Mouse (Mus musculus) embryonic facial prominence, embryonic 11.5 days (tissue): ENCODE measurements around the gene Olfr325. TPM values are rescaled to one million over a fixed set of nuclear protein-coding genes. Genes with fewer than 3 reads are reported as not detected.
A peak's percentile ranks its signal among the peaks of the same experiment; 100 is the strongest.
"Not testable (repeated sequence)": the region's sequence is repeated elsewhere in the genome, so short reads cannot be mapped to it uniquely, and the experiment has no call there.

Experiments
- ATAC-seq: fragments of 200-750 bp; cut with Nextera tagmentation; replicated peaks from 2 replicates; pipeline ENCODE4 v1.8.0; 2017; ENCODE audit warnings: low read depth; ENCODE audit not compliant: insufficient number of reproducible peaks, low FRiP score, low TSS enrichment
- DNase-seq: peaks from one replicate; pipeline ENCODE4 v3.0.0-alpha.2; 2015; ENCODE audit warnings: low spot score
- H3K27ac ChIP-seq: fragments of 300-500 bp; sonication (generic); replicated peaks from 2 replicates; pipeline ENCODE4 v1.5.1; 2014; ENCODE audit warnings: mild to moderate bottlenecking, low read depth, low read length, control low read depth
- H3K27me3 ChIP-seq: fragments of 300-500 bp; sonication (generic); 2 replicates; pipeline ENCODE4 v1.6.1; 2014; ENCODE audit warnings: mild to moderate bottlenecking, low read length, moderate library complexity, mixed read lengths; ENCODE audit not compliant: control insufficient read depth, insufficient read depth
- H3K36me3 ChIP-seq: fragments of 300-500 bp; sonication (generic); replicated peaks from 2 replicates; pipeline ENCODE4 v1.6.1; 2014; ENCODE audit warnings: low read depth, mild to moderate bottlenecking, low read length, moderate library complexity, mixed read lengths; ENCODE audit not compliant: control insufficient read depth, insufficient read depth
- H3K4me1 ChIP-seq: fragments of 300-500 bp; sonication (generic); 2 replicates; pipeline ENCODE4 v1.6.1; 2014; ENCODE audit warnings: low read length, mixed read lengths; ENCODE audit not compliant: control insufficient read depth, insufficient read depth
- H3K4me2 ChIP-seq: fragments of 300-500 bp; sonication (generic); 2 replicates; pipeline ENCODE4 v1.6.1; 2014; ENCODE audit warnings: low read depth, mild to moderate bottlenecking, control low read depth, low read length, moderate library complexity
- H3K4me3 ChIP-seq: fragments of 300-500 bp; sonication (generic); 2 replicates; pipeline ENCODE4 v1.5.1; 2014; ENCODE audit warnings: low read depth, low read length, control low read depth
- H3K9ac ChIP-seq: fragments of 300-500 bp; sonication (generic); replicated peaks from 2 replicates; pipeline ENCODE4 v1.6.1; 2014; ENCODE audit warnings: mild to moderate bottlenecking, control low read depth, low read length
- H3K9me3 ChIP-seq: fragments of 300-500 bp; sonication (generic); replicated peaks from 2 replicates; pipeline ENCODE4 v1.6.1; 2016; ENCODE audit warnings: mild to moderate bottlenecking, low read length, inconsistent platforms, mixed read lengths; ENCODE audit not compliant: control insufficient read depth
- WGBS: fragments of 180-500 bp; shearing (Covaris S2); extraction: QIAGEN DNeasy Blood & Tissue Kit; methylation state at CpG from one replicate; pipeline ENCODE4 v1.1.7; 2014; 5-methylcytosine and 5-hydroxymethylcytosine counted together
- polyA plus RNA-seq: library from polyadenylated mRNA; unstranded; fragments of >200 nt; fragmentation: Nextera tagmentation; extraction: Ambion mirVana; gene quantifications from 2 replicates; pipeline ENCODE4 v1.2.1, GENCODE M21; 2014

Gene Olfr325
- not detected in 2 replicates for polyA plus RNA-seq

DNA sequence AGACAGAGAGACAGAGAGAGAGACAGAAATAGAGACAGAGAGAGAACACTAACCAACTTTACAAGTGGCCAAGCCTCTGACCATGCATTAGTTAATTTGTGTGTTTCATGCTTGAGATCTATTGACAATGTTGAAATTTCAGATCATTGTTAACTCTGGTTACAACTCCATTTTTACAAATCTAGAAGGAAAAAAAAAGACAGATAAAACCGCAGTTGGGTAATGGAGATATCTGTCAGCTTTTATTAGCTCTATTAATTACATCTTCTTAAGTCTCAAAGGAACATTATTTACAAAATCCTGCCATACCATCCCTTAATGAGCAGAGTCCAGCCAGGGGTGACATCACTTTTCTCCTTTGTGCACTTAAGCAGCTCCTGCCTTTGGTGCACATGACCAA, at the start of gene Olfr325:
Gene Olfr325 (plus strand): TSS at position 301 of the 400 bp plus-strand sequence.
- no peaks in the 10 kb centered on the region for H3K9me3 ChIP-seq
- no peak for DNase-seq
- no peak within 1 kb of the TSS for H3K4me2 ChIP-seq
- no peaks in the 10 kb centered on the region for H3K36me3 ChIP-seq
- no peaks in the 10 kb centered on the region for H3K4me1 ChIP-seq
- WGBS: 83% methylated on average over 1 of the region's 1 CpGs
- ATAC-seq: no peak
- H3K4me3 ChIP-seq: no peak within 1 kb of the TSS
- H3K27me3 ChIP-seq: no peaks in the 10 kb centered on the region
- H3K9ac ChIP-seq: no peak within 1 kb of the TSS
- no peak within 1 kb of the TSS for H3K27ac ChIP-seq

DNA sequence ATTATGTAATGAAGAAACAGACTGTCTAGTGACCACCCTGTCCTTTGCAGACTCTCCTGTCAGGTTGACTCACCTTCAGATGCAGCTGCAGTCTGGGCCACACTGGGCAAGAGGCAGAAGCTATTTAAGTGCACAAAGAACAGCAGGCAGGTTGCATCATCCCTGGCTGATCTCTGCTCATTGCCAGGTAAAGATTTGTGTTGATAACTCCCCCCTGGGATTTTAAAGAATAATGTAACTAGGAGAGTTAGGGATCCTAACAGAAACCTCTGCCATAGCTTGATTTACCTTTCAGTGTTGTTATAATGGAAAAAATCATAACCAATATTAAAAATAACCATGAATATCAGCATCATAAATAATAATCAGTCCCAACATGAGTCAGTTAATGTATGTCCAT, 42.8 kb upstream of the Olfr325 start, which contains the start of gene Olfr330:
Gene Olfr330 (minus strand): TSS at position 101 of the 400 bp plus-strand sequence.
- not testable (repeated sequence) for H3K9me3 ChIP-seq, H3K4me3 ChIP-seq, DNase-seq, H3K27me3 ChIP-seq, ATAC-seq, H3K36me3 ChIP-seq, H3K4me1 ChIP-seq, H3K9ac ChIP-seq, H3K4me2 ChIP-seq, H3K27ac ChIP-seq

DNA sequence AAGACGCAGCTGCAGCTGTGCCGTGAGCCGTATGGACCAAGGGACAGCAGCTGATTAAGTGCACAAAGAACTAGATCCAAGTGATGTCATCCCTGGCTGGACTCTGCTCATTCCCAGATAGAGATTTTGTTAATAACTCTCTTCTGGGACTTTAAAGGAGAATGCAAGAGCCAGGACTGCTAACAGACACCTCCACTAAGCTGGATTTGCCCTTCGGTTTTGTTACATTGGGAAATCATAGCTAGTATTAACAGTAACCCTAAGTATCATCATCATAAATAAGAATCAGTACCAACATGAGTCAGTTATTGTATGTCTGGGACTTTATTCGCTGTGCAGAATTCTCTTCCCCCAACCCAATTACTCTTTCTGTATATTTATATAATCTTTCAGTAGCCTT, 31.2 kb upstream of the Olfr325 start, which contains the start of gene Olfr329-ps:
Gene Olfr329-ps (minus strand): TSS at position 101 of the 400 bp plus-strand sequence.
- 83% methylated on average over 5 of the region's 5 CpGs for WGBS
- no peak for ATAC-seq
- Histone ChIP-seq H3K9ac (no peak within 1 kb of the TSS), H3K9me3 (no peaks in the 10 kb centered on the region), H3K36me3 (no peaks in the 10 kb centered on the region), H3K4me2 (no peak within 1 kb of the TSS), H3K27me3 (no peaks in the 10 kb centered on the region), H3K27ac (no peak within 1 kb of the TSS), H3K4me1 (no peaks in the 10 kb centered on the region), H3K4me3 (no peak within 1 kb of the TSS)
- no peak for DNase-seq

DNA sequence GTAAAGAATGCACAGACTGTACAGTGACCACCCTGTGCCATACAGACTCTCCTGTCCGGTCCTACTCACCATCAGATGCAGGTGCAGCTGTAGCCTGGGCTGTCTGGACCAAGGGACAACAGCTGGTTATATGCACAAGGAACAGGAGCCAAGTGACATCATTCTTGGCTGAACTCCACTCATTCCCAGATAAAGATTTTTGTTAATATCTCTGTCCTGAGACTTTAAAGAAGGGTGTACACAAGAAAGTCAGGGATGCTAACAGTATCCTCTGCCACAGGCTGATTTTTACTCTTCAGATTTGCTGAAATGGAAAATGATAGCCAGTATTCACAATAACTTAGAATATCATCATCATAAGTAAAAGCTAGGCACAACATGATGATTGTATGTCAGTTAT, 22.0 kb upstream of the Olfr325 start, which contains the start of gene Olfr328:
Gene Olfr328 (minus strand): TSS at position 101 of the 400 bp plus-strand sequence.
- 92% methylated on average over 1 of the region's 1 CpGs for WGBS
- Histone ChIP-seq H3K9me3 (no peaks in the 10 kb centered on the region), H3K4me2 (no peak within 1 kb of the TSS), H3K4me3 (no peak within 1 kb of the TSS), H3K27ac (no peak within 1 kb of the TSS), H3K9ac (no peak within 1 kb of the TSS), H3K4me1 (no peaks in the 10 kb centered on the region), H3K27me3 (no peaks in the 10 kb centered on the region), H3K36me3 (no peaks in the 10 kb centered on the region)
- ATAC-seq (no peak), DNase-seq (no peak)

DNA sequence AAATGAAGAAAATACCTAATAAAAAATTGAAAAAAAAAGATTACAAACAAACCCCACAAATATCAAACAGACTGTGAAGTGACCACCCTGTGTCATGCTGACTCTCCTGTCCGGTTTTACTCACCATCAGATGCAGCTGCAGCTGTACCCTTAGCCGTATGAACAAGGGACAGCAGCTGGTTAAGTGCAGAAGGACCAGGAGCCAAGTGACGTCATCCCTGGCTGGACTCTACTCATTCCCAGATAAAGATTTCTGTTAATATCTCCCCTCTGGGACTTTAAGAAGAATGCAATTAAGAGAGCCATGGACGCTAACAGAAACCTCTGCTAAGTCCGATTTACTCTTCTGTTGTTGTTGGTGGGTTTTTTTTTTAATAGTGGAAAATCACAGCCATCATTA, 7.1 kb upstream of the Olfr325 start, which contains the start of gene Olfr224:
Gene Olfr224 (minus strand): TSS at position 149 of the 400 bp plus-strand sequence.
- no peak for DNase-seq
- no peak within 1 kb of the TSS for H3K27ac ChIP-seq
- no peak for ATAC-seq
- no peak within 1 kb of the TSS for H3K9ac ChIP-seq
- H3K27me3 ChIP-seq: no peaks in the 10 kb centered on the region
- WGBS: 82% methylated on average over 5 of the region's 5 CpGs
- H3K4me1 ChIP-seq: no peaks in the 10 kb centered on the region
- H3K9me3 ChIP-seq: no peaks in the 10 kb centered on the region
- no peak within 1 kb of the TSS for H3K4me3 ChIP-seq
- H3K4me2 ChIP-seq: no peak within 1 kb of the TSS
- no peaks in the 10 kb centered on the region for H3K36me3 ChIP-seq

DNA sequence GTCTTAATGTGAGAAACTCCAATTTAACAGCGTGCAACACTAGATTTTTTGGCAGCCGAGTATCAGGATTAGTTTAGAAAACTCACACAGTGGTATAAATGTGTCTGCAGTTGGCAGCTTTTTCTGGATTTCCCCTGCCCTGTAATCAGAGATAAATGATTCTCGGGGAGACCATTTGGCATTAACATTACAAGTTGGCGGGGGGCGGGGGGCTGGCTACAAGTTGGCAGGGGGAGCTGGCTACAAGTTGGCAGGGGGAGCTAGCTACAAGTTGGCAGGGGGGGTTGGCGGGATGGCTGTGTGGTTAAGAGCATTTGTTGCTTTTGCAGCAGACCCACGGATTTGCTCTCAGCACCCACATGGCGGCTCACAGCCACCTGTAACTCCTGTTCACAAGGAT, 1.1 kb downstream of the Olfr325 start:
- 82% methylated on average over 8 of the region's 8 CpGs for WGBS
- Histone ChIP-seq H3K27me3 (no peaks in the 10 kb centered on the region), H3K27ac (no peak overlapping the region), H3K9me3 (no peaks in the 10 kb centered on the region), H3K36me3 (no peaks in the 10 kb centered on the region), H3K9ac (no peak overlapping the region), H3K4me2 (no peak overlapping the region), H3K4me1 (no peaks in the 10 kb centered on the region), H3K4me3 (no peak overlapping the region)
- ATAC-seq: no peak
- DNase-seq: no peak

DNA sequence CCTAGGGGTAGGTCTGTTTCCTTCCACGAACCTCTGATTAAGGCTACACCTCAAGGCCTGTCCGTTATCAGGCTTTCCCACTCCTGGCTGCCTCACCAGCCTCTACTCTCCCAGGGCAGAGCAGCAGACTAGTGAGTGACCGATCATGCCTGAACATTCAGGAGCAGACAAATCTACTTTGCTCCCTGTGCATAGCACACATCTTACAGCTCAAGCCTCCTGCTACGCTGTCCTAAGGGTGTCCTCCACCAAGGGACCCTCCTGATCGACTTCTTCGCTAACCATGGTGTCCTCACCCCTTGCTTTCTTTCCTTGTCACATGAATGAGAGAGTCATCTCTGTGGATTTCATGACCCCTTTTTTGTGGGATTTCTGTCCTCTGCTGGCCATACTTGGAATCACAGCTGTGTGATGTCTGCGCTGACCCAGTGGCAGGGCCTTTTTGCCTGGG, 10.4 kb downstream of the Olfr325 start:
- WGBS: 72% methylated on average over 7 of the region's 7 CpGs
- ATAC-seq: no peak

DNA sequence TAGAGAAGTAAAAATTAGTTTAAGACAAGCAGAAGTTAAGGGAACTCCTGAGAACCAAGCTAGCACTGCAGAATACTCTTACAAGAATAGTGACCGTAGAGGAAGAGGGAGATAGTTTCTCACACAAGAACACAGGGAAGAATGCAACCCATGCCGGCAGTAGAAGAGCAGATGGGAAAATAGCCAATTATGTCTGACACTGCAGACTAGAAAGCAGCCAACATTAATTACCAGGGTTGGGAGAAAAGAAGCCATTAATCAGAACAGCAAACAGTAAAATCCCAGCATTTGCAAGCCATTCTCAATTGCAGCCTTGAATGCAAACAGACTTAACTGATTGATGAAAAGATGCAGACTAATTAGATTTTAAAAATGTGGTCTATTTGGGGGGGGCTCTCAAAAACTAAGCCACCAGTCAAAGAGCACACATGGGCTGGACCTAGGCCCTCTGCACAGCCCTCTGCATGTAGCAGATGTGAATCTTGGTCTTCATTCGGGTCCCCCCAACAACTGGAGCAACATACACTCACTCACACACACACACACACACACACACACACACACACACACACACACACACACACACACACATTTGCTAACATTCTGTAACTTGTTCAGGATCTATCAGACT, 11.2 kb downstream of the Olfr325 start:
- ATAC-seq (no peak), DNase-seq (no peak)
- no peaks in the 10 kb centered on the region for H3K9me3 ChIP-seq
- H3K27me3 ChIP-seq: no peaks in the 10 kb centered on the region
- no peaks in the 10 kb centered on the region for H3K36me3 ChIP-seq
- H3K4me1 ChIP-seq: no peaks in the 10 kb centered on the region
- H3K4me3 ChIP-seq: no peak overlapping the region
- H3K4me2 ChIP-seq: no peak overlapping the region
- H3K27ac ChIP-seq: no peak overlapping the region
- H3K9ac ChIP-seq: no peak overlapping the region
- 68% methylated on average over 3 of the region's 3 CpGs for WGBS

More for the DNA sequence above, 10.4 kb downstream of the Olfr325 start:
- H3K27me3 ChIP-seq: no peaks in the 10 kb centered on the region
- no peak overlapping the region for H3K4me2 ChIP-seq
- no peaks in the 10 kb centered on the region for H3K4me1 ChIP-seq
- H3K27ac ChIP-seq: no peak overlapping the region
- no peak overlapping the region for H3K9ac ChIP-seq
- H3K4me3 ChIP-seq: no peak overlapping the region
- no peaks in the 10 kb centered on the region for H3K36me3 ChIP-seq
- peak; percentile 54 for DNase-seq
- no peaks in the 10 kb centered on the region for H3K9me3 ChIP-seq
